Mouse (Mus musculus) embryonic fibroblast, embryonic 13.5 days (primary cell): ENCODE measurements at regions not wholly inside any gene's neighbourhood (a gene's known extent, or its start where the extent isn't known, plus 50 kb on each side); places are given as distances from the start of the nearest gene placed in this dataset.

Experiments used
- CTCF ChIP-seq: IDR thresholded peaks from 2 replicates; pipeline ENCODE4 v1.5.1; 2011; ENCODE audit warnings: mild to moderate bottlenecking, control low read depth, low read length, moderate library complexity, borderline replicate concordance; ENCODE audit not compliant: insufficient read depth
- POLR2A ChIP-seq: IDR thresholded peaks from 2 replicates; pipeline ENCODE4 v1.6.1; 2011; ENCODE audit warnings: low read depth, mild to moderate bottlenecking, control low read depth, low read length, moderate library complexity

GRCm38 (mm10) chr9:52324347-52324746 lies 156.0 kb upstream of the Zc3h12c start:
- TF ChIP-seq CTCF, result no peak
- TF ChIP-seq POLR2A, result no peak
